Mouse (Mus musculus): ENCODE results near the gene Ero1lb. TPM values are rescaled to one million over a fixed set of nuclear protein-coding genes. Genes with fewer than 3 reads are reported as not detected.

Gene Ero1lb
- polyA plus RNA-seq, 1 experiment: 1.3 TPM

GRCm38 (mm10) chr13:12561729-12562128 is 3.9 kb upstream of the Ero1lb start:
- Histone ChIP-seq H3ac (ENCODE audit: control insufficient read depth, insufficient read length, low read depth) (no peak overlapping the region), H3K79me2 (ENCODE audit: control insufficient read depth, insufficient read depth) (no peaks in the 10 kb centered on the region), H3K27me3 (ENCODE audit: control insufficient read depth, insufficient read depth, insufficient read length) (peaks cover 3% of the 10 kb centered on the region), H3K4me3 (ENCODE audit: insufficient read depth, poor library complexity, severe bottlenecking) (no peak overlapping the region), H3K36me3 (ENCODE audit: control insufficient read depth, insufficient read depth) (no peaks in the 10 kb centered on the region), H3K79me3 (ENCODE audit: low read depth) (no peaks in the 10 kb centered on the region)
- TF ChIP-seq MYOD1 (IDR thresholded peaks at IDR 0.05; ENCODE audit: control insufficient read depth, insufficient read length, low read depth) (no peak), FOSL1 (IDR thresholded peaks at IDR 0.05; ENCODE audit: insufficient read depth, low read length, poor library complexity, severe bottlenecking) (no peak), CTCF (IDR thresholded peaks at IDR 0.05; ENCODE audit: control insufficient read depth, insufficient read depth, insufficient read length) (no peak), CEBPB (IDR thresholded peaks at IDR 0.05; ENCODE audit: low read depth) (no peak), MYOG (IDR thresholded peaks at IDR 0.05; ENCODE audit: control insufficient read depth, extremely low read depth, insufficient read length) (no peak), USF1 (IDR thresholded peaks at IDR 0.05; ENCODE audit: low read depth) (no peak), MAX (IDR thresholded peaks at IDR 0.05) (no peak)

- Histone ChIP-seq H3ac (ENCODE audit: control insufficient read depth, insufficient read length, low read depth) (no peak overlapping the region), H3K36me3 (ENCODE audit: control insufficient read depth, insufficient read depth) (no peaks in the 10 kb centered on the region), H3K4me3 (ENCODE audit: insufficient read depth, poor library complexity, severe bottlenecking) (no peak overlapping the region), H3K27me3 (ENCODE audit: control insufficient read depth, insufficient read depth, insufficient read length) (peaks cover 3% of the 10 kb centered on the region), H3K79me2 (ENCODE audit: control insufficient read depth, insufficient read depth) (no peaks in the 10 kb centered on the region), H3K79me3 (ENCODE audit: low read depth) (no peaks in the 10 kb centered on the region)
- no peak for TF ChIP-seq USF1 (IDR thresholded peaks at IDR 0.05; ENCODE audit: low read depth)
- no peak for TF ChIP-seq CTCF (IDR thresholded peaks at IDR 0.05; ENCODE audit: control insufficient read depth, insufficient read depth, insufficient read length)
- TF ChIP-seq MAX (IDR thresholded peaks at IDR 0.05): no peak
- no peak for TF ChIP-seq CEBPB (IDR thresholded peaks at IDR 0.05; ENCODE audit: low read depth)
- TF ChIP-seq MYOG (IDR thresholded peaks at IDR 0.05; ENCODE audit: control insufficient read depth, extremely low read depth, insufficient read length): no peak
- TF ChIP-seq FOSL1 (IDR thresholded peaks at IDR 0.05; ENCODE audit: insufficient read depth, low read length, poor library complexity, severe bottlenecking): no peak
- TF ChIP-seq MYOD1 (IDR thresholded peaks at IDR 0.05; ENCODE audit: control insufficient read depth, insufficient read length, low read depth): no peak
Observed at GRCm38 (mm10) chr13:12562256-12562655, 3.4 kb upstream of the Ero1lb start.

DNA sequence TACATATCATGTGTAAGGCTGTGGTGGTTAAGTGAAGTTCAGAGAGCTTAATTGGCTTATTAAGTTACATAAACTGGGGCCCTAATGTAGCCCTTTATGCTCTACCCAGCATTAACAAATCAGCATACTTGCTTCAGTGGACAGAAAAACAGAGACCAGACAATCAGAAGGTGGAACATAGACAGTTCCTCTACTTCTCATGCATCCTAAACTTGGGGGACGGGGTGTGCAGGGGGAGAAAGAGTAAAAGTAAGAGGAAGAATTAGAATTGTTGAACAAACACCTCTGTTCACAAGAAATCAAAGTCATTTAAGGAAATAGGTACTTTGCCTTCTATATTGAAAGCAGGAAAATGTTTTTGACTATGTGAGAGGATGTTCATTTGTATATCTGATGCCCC is 2.3 kb downstream of the Ero1lb start:
- TF ChIP-seq FOSL1 (IDR thresholded peaks at IDR 0.05; ENCODE audit: insufficient read depth, low read length, poor library complexity, severe bottlenecking) (no peak), USF1 (IDR thresholded peaks at IDR 0.05; ENCODE audit: low read depth) (no peak), MYOD1 (IDR thresholded peaks at IDR 0.05; ENCODE audit: control insufficient read depth, insufficient read length, low read depth) (no peak), MAX (IDR thresholded peaks at IDR 0.05) (no peak), MYOG (IDR thresholded peaks at IDR 0.05; ENCODE audit: control insufficient read depth, extremely low read depth, insufficient read length) (no peak), CTCF (IDR thresholded peaks at IDR 0.05; ENCODE audit: control insufficient read depth, insufficient read depth, insufficient read length) (no peak), CEBPB (IDR thresholded peaks at IDR 0.05; ENCODE audit: low read depth) (no peak)
- Histone ChIP-seq H3K4me3 (ENCODE audit: insufficient read depth, poor library complexity, severe bottlenecking) (no peak overlapping the region), H3K36me3 (ENCODE audit: control insufficient read depth, insufficient read depth) (no peaks in the 10 kb centered on the region), H3K79me3 (ENCODE audit: low read depth) (no peaks in the 10 kb centered on the region), H3K79me2 (ENCODE audit: control insufficient read depth, insufficient read depth) (no peaks in the 10 kb centered on the region), H3K27me3 (ENCODE audit: control insufficient read depth, insufficient read depth, insufficient read length) (no peaks in the 10 kb centered on the region), H3ac (ENCODE audit: control insufficient read depth, insufficient read length, low read depth) (no peak overlapping the region)

GRCm38 (mm10) chr13:12568597-12569469 is 3.2 kb downstream of the Ero1lb start:
- no peaks in the 10 kb centered on the region for H3K79me3 ChIP-seq (ENCODE audit: low read depth)
- H3ac ChIP-seq (ENCODE audit: control insufficient read depth, insufficient read length, low read depth): no peak overlapping the region
- no peaks in the 10 kb centered on the region for H3K36me3 ChIP-seq (ENCODE audit: control insufficient read depth, insufficient read depth)
- H3K27me3 ChIP-seq (ENCODE audit: control insufficient read depth, insufficient read depth, insufficient read length): no peaks in the 10 kb centered on the region
- TF ChIP-seq MYOG (IDR thresholded peaks at IDR 0.05; ENCODE audit: control insufficient read depth, extremely low read depth, insufficient read length) (no peak), MYOD1 (IDR thresholded peaks at IDR 0.05; ENCODE audit: control insufficient read depth, insufficient read length, low read depth) (no peak), CTCF (IDR thresholded peaks at IDR 0.05; ENCODE audit: control insufficient read depth, insufficient read depth, insufficient read length) (no peak), MAX (IDR thresholded peaks at IDR 0.05) (no peak), FOSL1 (IDR thresholded peaks at IDR 0.05; ENCODE audit: insufficient read depth, low read length, poor library complexity, severe bottlenecking) (no peak), CEBPB (IDR thresholded peaks at IDR 0.05; ENCODE audit: low read depth) (no peak), USF1 (IDR thresholded peaks at IDR 0.05; ENCODE audit: low read depth) (no peak)
- H3K4me3 ChIP-seq (ENCODE audit: insufficient read depth, poor library complexity, severe bottlenecking): no peak overlapping the region
- H3K79me2 ChIP-seq (ENCODE audit: control insufficient read depth, insufficient read depth): no peaks in the 10 kb centered on the region

DNA sequence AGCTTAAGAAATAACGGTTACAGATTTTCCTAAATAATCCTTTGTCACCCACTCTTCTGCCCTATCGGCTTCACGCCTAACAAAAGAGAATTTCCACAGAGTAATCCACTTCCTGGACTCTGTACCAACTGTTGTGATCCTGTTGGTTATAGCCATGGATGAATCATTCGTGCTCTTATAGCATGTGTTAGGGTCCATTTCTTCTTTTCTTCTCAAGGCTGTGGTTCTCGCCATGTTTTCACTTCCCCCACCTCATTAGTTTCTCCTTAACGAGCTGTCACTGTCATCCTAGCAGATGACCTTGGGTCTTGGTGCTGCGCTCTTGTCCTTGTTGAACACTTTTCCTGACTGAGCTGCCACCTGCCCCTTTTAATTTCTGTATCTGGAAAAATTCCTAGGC is 4.1 kb downstream of the Ero1lb start:
- H3K4me3 ChIP-seq (ENCODE audit: insufficient read depth, poor library complexity, severe bottlenecking): no peak overlapping the region
- H3ac ChIP-seq (ENCODE audit: control insufficient read depth, insufficient read length, low read depth): no peak overlapping the region
- no peaks in the 10 kb centered on the region for H3K79me3 ChIP-seq (ENCODE audit: low read depth)
- TF ChIP-seq MYOG (IDR thresholded peaks at IDR 0.05; ENCODE audit: control insufficient read depth, extremely low read depth, insufficient read length): no peak
- no peak for TF ChIP-seq MAX (IDR thresholded peaks at IDR 0.05)
- no peak for TF ChIP-seq CEBPB (IDR thresholded peaks at IDR 0.05; ENCODE audit: low read depth)
- no peak for TF ChIP-seq MYOD1 (IDR thresholded peaks at IDR 0.05; ENCODE audit: control insufficient read depth, insufficient read length, low read depth)
- TF ChIP-seq USF1 (IDR thresholded peaks at IDR 0.05; ENCODE audit: low read depth): no peak
- TF ChIP-seq CTCF (IDR thresholded peaks at IDR 0.05; ENCODE audit: control insufficient read depth, insufficient read depth, insufficient read length): no peak
- no peak for TF ChIP-seq FOSL1 (IDR thresholded peaks at IDR 0.05; ENCODE audit: insufficient read depth, low read length, poor library complexity, severe bottlenecking)
- H3K36me3 ChIP-seq (ENCODE audit: control insufficient read depth, insufficient read depth): no peaks in the 10 kb centered on the region
- no peaks in the 10 kb centered on the region for H3K27me3 ChIP-seq (ENCODE audit: control insufficient read depth, insufficient read depth, insufficient read length)
- no peaks in the 10 kb centered on the region for H3K79me2 ChIP-seq (ENCODE audit: control insufficient read depth, insufficient read depth)

All from C2C12 (cell line).